Mouse (Mus musculus): ENCODE measurements at regions not wholly inside any gene's neighbourhood (a gene's known extent, or its start where the extent isn't known, plus 50 kb on each side); places are given as distances from the start of the nearest gene placed in this dataset.

DNA sequence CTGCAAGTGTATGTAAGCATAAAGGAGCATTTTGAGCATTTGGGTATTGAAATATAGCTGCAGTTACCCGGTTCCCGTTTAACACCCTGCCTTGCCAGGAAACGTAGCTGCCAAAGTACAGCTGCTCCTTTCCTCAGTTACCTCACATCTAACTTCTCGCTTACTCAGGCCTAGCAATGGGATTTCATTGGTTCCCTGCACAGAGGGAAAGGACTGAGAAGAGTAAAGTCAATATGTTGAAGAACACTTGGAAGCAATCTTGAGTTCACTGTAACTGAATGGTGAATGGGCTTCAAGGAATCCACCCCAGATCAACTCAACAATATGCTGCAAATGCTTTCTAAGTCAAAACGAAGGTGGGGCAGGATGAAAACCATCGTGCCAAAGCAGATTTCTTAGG, 178.3 kb upstream of the Asb5 start:
- H3K9ac ChIP-seq (ENCODE audit: insufficient read depth, low read depth), result no peak overlapping the region
- no peaks in the 10 kb centered on the region for H3K36me3 ChIP-seq (replicated peaks in 1 of 2; ENCODE audit: control insufficient read depth in 1 of 2, insufficient read depth in 1 of 2, low read length in 1 of 2)
- dilution Hi-C loops (cut with MboI; ENCODE audit: extremely low pct_ligation_motif_present, extremely low pct_unique_long_range_greater_than_20kb, low sequenced_read_pairs), result no loop called here
- in situ Hi-C loops (cut with MboI; ENCODE audit: low pct_ligation_motif_present, low pct_unique_long_range_greater_than_20kb, low sequenced_read_pairs), result no loop called here
- H3K4me3 ChIP-seq (replicated peaks in 1 of 3; ENCODE audit: low read depth in 2 of 3, low read length in 2 of 3, poor library complexity in 1 of 3), result no peak overlapping the region
- no peaks in the 10 kb centered on the region for H3K27me3 ChIP-seq (replicated peaks)
- TF ChIP-seq ETS1 (conservative IDR thresholded peaks at IDR 0.05; ENCODE audit: low read depth, low read length) (no peak), HCFC1 (IDR thresholded peaks at IDR 0.05; ENCODE audit: low read depth, low read length) (no peak), UBTF (IDR thresholded peaks at IDR 0.05; ENCODE audit: low read depth, low read length) (no peak), E2F4 (IDR thresholded peaks at IDR 0.05; ENCODE audit: insufficient replicate concordance, low read depth, low read length) (no peak), MAZ (IDR thresholded peaks at IDR 0.05; ENCODE audit: low read depth, low read length) (no peak), POLR2AphosphoS2 (IDR thresholded peaks at IDR 0.05; ENCODE audit: low read depth, low read length) (no peak), NRF1 (IDR thresholded peaks at IDR 0.05; ENCODE audit: low read depth, low read length) (no peak), RCOR1 (conservative IDR thresholded peaks at IDR 0.05; ENCODE audit: low read depth, low read length) (no peak), PAX5 (IDR thresholded peaks at IDR 0.05; ENCODE audit: low read length) (no peak), ZC3H11A (IDR thresholded peaks at IDR 0.05; ENCODE audit: low read depth, low read length) (no peak), MEF2A (IDR thresholded peaks at IDR 0.05; ENCODE audit: borderline replicate concordance, low read depth, low read length) (no peak), USF2 (conservative IDR thresholded peaks at IDR 0.05; ENCODE audit: low read depth, low read length) (no peak), POLR2A (IDR thresholded peaks at IDR 0.05; ENCODE audit: low read depth, low read length) (no peak), EP300 (IDR thresholded peaks at IDR 0.05; ENCODE audit: low read length) (no peak)
- no peak overlapping the region for H3K27ac ChIP-seq (ENCODE audit: insufficient read depth, low read depth)
- H3K4me2 ChIP-seq (ENCODE audit: insufficient read depth, low read depth, poor library complexity, severe bottlenecking), result no peak overlapping the region
- H3K79me2 ChIP-seq (replicated peaks; ENCODE audit: control insufficient read depth, extremely low read depth, insufficient read depth, poor library complexity, severe bottlenecking), result no peaks in the 10 kb centered on the region
- no peaks in the 10 kb centered on the region for H3K4me1 ChIP-seq (ENCODE audit: control insufficient read depth in 1 of 2, insufficient read depth in 2 of 2)
- DNase-seq (ENCODE audit: extremely low read depth), result no peak
- H3K9me3 ChIP-seq (replicated peaks; ENCODE audit: low read length), result no peaks in the 10 kb centered on the region

DNA sequence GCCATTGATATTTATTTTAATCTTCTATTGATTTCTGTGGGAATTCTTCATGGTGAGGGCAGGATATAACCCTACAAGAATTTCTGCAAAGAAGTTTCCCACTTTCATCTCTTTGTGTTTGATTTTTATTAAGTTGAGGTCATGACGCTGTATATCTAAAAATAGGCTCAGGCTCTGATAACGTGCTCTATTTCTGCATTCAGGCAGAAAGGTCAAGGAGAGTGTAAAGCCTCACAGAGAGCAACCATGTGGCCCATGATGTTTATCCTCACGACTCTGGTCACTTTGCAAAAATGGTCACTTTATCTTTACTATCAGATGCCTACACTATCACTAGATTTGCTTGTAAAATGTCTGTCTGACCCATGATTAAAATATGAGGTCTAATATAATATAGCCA, 167.7 kb upstream of the Asb5 start:
- no peak overlapping the region for H3K9ac ChIP-seq (ENCODE audit: insufficient read depth, low read depth)
- H3K4me1 ChIP-seq (ENCODE audit: control insufficient read depth in 1 of 2, insufficient read depth in 2 of 2), result no peaks in the 10 kb centered on the region
- no peak overlapping the region for H3K4me3 ChIP-seq (replicated peaks in 1 of 3; ENCODE audit: low read depth in 2 of 3, low read length in 2 of 3, poor library complexity in 1 of 3)
- in situ Hi-C loops (cut with MboI; ENCODE audit: low pct_ligation_motif_present, low pct_unique_long_range_greater_than_20kb, low sequenced_read_pairs), result no loop called here
- H3K27me3 ChIP-seq (replicated peaks), result no peaks in the 10 kb centered on the region
- H3K4me2 ChIP-seq (ENCODE audit: insufficient read depth, low read depth, poor library complexity, severe bottlenecking), result no peak overlapping the region
- TF ChIP-seq TCF12 (IDR thresholded peaks at IDR 0.05; ENCODE audit: low read depth, low read length), result no peak
- no peak for TF ChIP-seq EP300 (IDR thresholded peaks at IDR 0.05; ENCODE audit: low read length)
- no peak for TF ChIP-seq SMC3 (IDR thresholded peaks at IDR 0.05; ENCODE audit: low read depth, low read length)
- no peak for TF ChIP-seq CHD1 (IDR thresholded peaks at IDR 0.05; ENCODE audit: low read depth, low read length)
- TF ChIP-seq POLR2AphosphoS2 (IDR thresholded peaks at IDR 0.05; ENCODE audit: low read depth, low read length), result no peak
- no peak for TF ChIP-seq TBP (conservative IDR thresholded peaks at IDR 0.05; ENCODE audit: low read depth, low read length)
- H3K9me3 ChIP-seq (replicated peaks; ENCODE audit: low read length), result no peaks in the 10 kb centered on the region
- no peaks in the 10 kb centered on the region for H3K79me2 ChIP-seq (replicated peaks; ENCODE audit: control insufficient read depth, extremely low read depth, insufficient read depth, poor library complexity, severe bottlenecking)
- no peak overlapping the region for H3K27ac ChIP-seq (ENCODE audit: insufficient read depth, low read depth)
- no peak for DNase-seq (ENCODE audit: extremely low read depth)
- no peaks in the 10 kb centered on the region for H3K36me3 ChIP-seq (replicated peaks in 1 of 2; ENCODE audit: control insufficient read depth in 1 of 2, insufficient read depth in 1 of 2, low read length in 1 of 2)
- dilution Hi-C loops (cut with MboI; ENCODE audit: extremely low pct_ligation_motif_present, extremely low pct_unique_long_range_greater_than_20kb, low sequenced_read_pairs), result no loop called here
